Mouse (Mus musculus): ENCODE results near the gene Snx12. TPM values are rescaled to one million over a fixed set of nuclear protein-coding genes. Genes with fewer than 3 reads are reported as not detected.

Gene Snx12
- polyA plus RNA-seq (2015; fragmentation: Nextera tagmentation; extraction: Ambion mirVana), result 17.7 and 21.9 TPM in 2 replicates

DNA sequence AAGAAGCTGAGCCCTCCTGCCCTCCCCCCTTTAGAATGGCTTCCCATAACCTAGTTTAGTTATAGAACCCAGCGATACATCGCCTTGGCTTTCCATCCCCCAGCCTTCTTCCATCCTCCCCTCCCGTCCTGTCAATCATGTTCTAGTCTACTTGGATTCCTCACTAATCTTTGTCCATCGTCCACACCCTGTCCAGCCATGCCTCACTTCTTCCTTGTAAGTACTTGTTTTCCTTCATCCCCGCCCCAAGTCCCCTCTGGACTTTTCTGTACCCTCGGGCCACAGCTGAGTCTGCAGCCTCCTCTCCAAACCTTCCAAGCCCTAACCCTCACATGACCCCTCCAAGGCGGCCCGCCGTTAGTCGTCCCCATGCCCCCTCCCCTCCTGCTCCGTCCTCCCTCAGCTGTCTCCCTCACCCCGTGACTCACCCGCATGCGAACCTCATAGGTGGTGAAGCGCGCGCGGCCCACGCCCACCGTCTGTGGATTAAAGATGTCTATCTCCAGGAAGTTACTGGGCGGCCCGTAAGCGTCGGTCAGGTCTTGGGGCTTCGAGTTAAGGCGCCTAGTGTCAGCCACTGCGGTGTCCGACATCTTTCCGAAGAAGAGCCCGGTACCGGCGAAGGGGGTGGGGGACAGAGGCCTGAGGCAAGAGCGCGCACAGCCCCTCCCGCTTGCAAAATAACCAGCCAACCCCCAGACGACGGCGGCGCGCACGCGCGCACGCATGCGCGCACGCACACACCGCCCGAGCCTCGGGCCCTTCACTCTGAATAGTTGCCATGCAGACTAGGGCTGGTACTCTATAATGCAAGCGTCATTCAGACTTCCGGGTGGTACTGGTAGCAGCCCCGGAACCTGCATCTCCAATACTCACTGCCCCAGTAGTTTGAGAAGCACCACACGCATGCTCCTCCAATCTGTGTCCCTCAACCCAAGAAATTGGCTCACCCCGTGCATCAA is at the start of gene Snx12:
Gene Snx12 (minus strand): TSS at position 730 of the 962 bp plus-strand sequence.
- peak; percentile 94 for ATAC-seq (ENCODE audit: low read depth)
- Histone ChIP-seq H3K9ac (peak within 1 kb of the TSS; percentile 74), H3K4me2 (peak within 1 kb of the TSS; percentile 70), H3K9me3 (replicated peaks) (no peaks in the 10 kb centered on the region), H3K27me3 (peaks cover 5% of the 10 kb centered on the region; the same call in 1 of the 2 replicates), H3K36me3 (no peaks in the 10 kb centered on the region), H3K4me1 (replicated peaks) (peaks cover 8% of the 10 kb centered on the region), H3K4me3 (replicated peaks) (peak within 1 kb of the TSS; percentile 68), H3K27ac (peak within 1 kb of the TSS; percentile 34)
- peak; percentile 75 for DNase-seq
- 13% methylated on average over 55 of the region's 55 CpGs for WGBS (ENCODE audit: insufficient replicate concordance)

DNA sequence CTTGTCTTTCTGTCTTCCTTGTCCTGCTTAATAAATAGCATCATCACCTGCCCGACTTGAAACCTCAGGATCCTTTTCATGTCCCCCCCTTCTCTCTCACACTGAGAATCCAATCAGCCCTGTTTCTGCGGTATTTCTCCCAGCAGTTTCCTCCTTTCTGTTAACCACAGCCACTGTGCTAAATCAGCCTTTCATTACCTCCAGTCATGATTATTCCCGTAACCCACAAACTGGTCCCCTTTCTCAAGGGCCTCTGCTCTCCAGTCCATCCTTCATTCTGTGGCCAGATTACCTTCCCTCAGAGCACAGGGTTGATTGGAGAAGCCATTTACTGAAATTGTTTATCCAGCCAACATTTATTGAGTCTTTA is 46.4 kb upstream of the Snx12 start, which contains the start of gene Gm20489:
Gene Gm20489 (minus strand): TSS at position 269 of the 370 bp plus-strand sequence.
- H3K4me2 ChIP-seq, result peak within 1 kb of the TSS; percentile 19
- H3K4me3 ChIP-seq (replicated peaks), result no peak within 1 kb of the TSS

GRCm38 (mm10) chrX:101268025-101268754 is 45.8 kb upstream of the Snx12 start, which contains the start of gene Il2rg:
Il2rg (minus strand) TSS chrX:101268255.
- Histone ChIP-seq H3K4me1 (replicated peaks) (peaks cover 26% of the 10 kb centered on the region), H3K27me3 (no peaks in the 10 kb centered on the region), H3K9me3 (replicated peaks) (no peaks in the 10 kb centered on the region), H3K4me3 (replicated peaks) (no peak within 1 kb of the TSS), H3K9ac (no peak within 1 kb of the TSS), H3K27ac (no peak within 1 kb of the TSS), H3K36me3 (no peaks in the 10 kb centered on the region), H3K4me2 (peak within 1 kb of the TSS; percentile 19)
- no peak for DNase-seq
- peak; percentile 57 for ATAC-seq (ENCODE audit: low read depth)
- WGBS (ENCODE audit: insufficient replicate concordance), result 27% methylated on average over 5 of the region's 5 CpGs

More for the DNA sequence above, 46.4 kb upstream of the Snx12 start, which contains the start of gene Gm20489:
- WGBS (ENCODE audit: insufficient replicate concordance), result 37% methylated on average over 3 of the region's 3 CpGs
- no peaks in the 10 kb centered on the region for H3K27me3 ChIP-seq
- H3K9me3 ChIP-seq (replicated peaks), result no peaks in the 10 kb centered on the region
- peaks cover 31% of the 10 kb centered on the region for H3K4me1 ChIP-seq (replicated peaks)
- no peaks in the 10 kb centered on the region for H3K36me3 ChIP-seq
- no peak within 1 kb of the TSS for H3K27ac ChIP-seq
- DNase-seq, result no peak
- ATAC-seq (ENCODE audit: low read depth), result no peak
- H3K9ac ChIP-seq, result no peak within 1 kb of the TSS

DNA sequence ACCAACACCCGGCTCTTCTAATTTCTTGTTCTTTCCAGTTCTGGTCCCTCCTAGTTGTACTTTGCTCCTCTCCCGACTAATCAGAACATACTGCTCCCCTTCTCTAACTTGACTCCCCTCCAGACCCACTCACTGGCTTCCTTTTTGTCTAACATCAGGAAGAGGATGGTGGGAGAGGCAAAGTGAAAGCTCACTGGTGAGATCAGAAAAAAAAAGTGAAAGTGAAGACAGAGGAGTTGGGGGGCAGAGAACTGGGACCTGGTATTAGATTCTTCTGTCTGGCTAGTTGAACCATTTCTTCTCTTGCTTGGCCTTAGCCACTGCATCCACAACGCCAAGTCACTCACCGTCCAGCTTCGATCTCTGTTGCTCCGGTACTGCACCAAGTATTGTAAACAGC is 44.3 kb upstream of the Snx12 start:
- Histone ChIP-seq H3K9me3 (replicated peaks) (no peaks in the 10 kb centered on the region), H3K9ac (no peak overlapping the region), H3K4me2 (no peak overlapping the region), H3K36me3 (no peaks in the 10 kb centered on the region), H3K27me3 (no peaks in the 10 kb centered on the region), H3K4me1 (replicated peaks) (peaks cover 23% of the 10 kb centered on the region), H3K27ac (no peak overlapping the region), H3K4me3 (replicated peaks) (no peak overlapping the region)
- 77% methylated on average over 6 of the region's 6 CpGs for WGBS (ENCODE audit: insufficient replicate concordance)
- ATAC-seq (ENCODE audit: low read depth) (no peak), DNase-seq (no peak)

GRCm38 (mm10) chrX:101263892-101264291 is 41.5 kb upstream of the Snx12 start, which contains the start of gene Gm614:
Gm614 (minus strand) TSS chrX:101263992.
- DNase-seq (no peak), ATAC-seq (ENCODE audit: low read depth) (no peak)
- H3K27ac ChIP-seq, result no peak within 1 kb of the TSS
- no peak within 1 kb of the TSS for H3K4me3 ChIP-seq (replicated peaks)
- no peaks in the 10 kb centered on the region for H3K9me3 ChIP-seq (replicated peaks)
- no peak within 1 kb of the TSS for H3K4me2 ChIP-seq
- H3K36me3 ChIP-seq, result peaks cover 2% of the 10 kb centered on the region
- no peaks in the 10 kb centered on the region for H3K27me3 ChIP-seq
- 83% methylated on average over 1 of the region's 1 CpGs for WGBS (ENCODE audit: insufficient replicate concordance)
- peaks cover 35% of the 10 kb centered on the region for H3K4me1 ChIP-seq (replicated peaks)
- H3K9ac ChIP-seq, result no peak within 1 kb of the TSS

GRCm38 (mm10) chrX:101260441-101261325 is 38.3 kb upstream of the Snx12 start:
- no peaks in the 10 kb centered on the region for H3K9me3 ChIP-seq (replicated peaks)
- no peak overlapping the region for H3K9ac ChIP-seq
- ATAC-seq (ENCODE audit: low read depth) (peak; percentile 46; the same call in 1 of the 2 replicates), DNase-seq (no peak)
- no peak overlapping the region; the same call in 1 of the 2 replicates for H3K4me2 ChIP-seq
- H3K4me3 ChIP-seq (replicated peaks), result no peak overlapping the region
- peaks cover 27% of the 10 kb centered on the region for H3K4me1 ChIP-seq (replicated peaks)
- WGBS (ENCODE audit: insufficient replicate concordance), result 12% methylated on average over 11 of the region's 13 CpGs
- peak overlapping the region; percentile 18; the same call in 1 of the 2 replicates for H3K27ac ChIP-seq
- no peaks in the 10 kb centered on the region for H3K27me3 ChIP-seq
- peaks cover 18% of the 10 kb centered on the region for H3K36me3 ChIP-seq

DNA sequence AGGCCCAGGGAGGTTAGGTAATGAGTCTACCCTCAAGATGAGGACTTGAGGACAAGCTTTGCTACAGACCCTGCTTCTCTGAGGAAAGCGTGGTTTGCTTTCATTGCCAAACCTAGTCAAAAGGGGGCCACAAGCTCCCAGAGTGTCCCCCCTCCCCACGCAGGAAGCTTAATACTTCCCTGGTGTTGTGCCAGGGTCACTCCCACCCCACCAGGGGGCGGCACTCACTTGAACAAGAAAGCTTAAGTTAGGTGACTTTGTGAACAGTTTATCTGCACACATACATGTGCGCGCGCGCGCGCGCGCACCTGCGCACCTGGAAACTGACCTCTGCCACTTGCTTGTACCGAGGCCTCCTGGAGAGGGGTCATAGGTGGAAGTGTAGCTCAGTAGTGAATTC is 34.2 kb upstream of the Snx12 start:
- Histone ChIP-seq H3K4me2 (peak overlapping the region; percentile 78), H3K4me3 (replicated peaks) (no peak overlapping the region), H3K27ac (no peak overlapping the region), H3K4me1 (replicated peaks) (peaks cover 21% of the 10 kb centered on the region), H3K36me3 (peaks cover 18% of the 10 kb centered on the region), H3K9me3 (replicated peaks) (no peaks in the 10 kb centered on the region), H3K27me3 (no peaks in the 10 kb centered on the region), H3K9ac (no peak overlapping the region)
- DNase-seq (no peak), ATAC-seq (ENCODE audit: low read depth) (no peak)
- WGBS (ENCODE audit: insufficient replicate concordance), result 81% methylated on average over 13 of the region's 13 CpGs

DNA sequence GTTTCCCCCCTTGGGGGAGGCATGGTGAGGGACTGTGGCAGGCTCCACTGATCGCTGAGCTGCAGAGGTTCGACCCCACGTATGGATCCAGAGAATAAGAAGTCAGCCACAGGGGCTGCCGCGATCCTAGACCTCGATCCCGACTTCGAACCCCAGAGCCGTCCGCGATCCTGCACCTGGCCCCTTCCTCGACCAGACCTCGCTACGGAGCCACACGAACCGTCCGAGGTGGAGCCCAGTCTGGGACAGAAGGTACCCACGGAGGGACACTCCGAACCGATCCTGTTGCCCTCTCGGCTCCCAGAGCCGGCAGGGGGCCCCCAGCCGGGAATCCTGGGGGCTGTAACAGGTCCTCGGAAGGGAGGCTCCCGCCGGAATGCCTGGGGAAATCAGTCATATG is 32.4 kb upstream of the Snx12 start:
- 6% methylated on average over 26 of the region's 26 CpGs for WGBS (ENCODE audit: insufficient replicate concordance)

GRCm38 (mm10) chrX:101253952-101254729 is 31.8 kb upstream of the Snx12 start, which contains the start of gene Foxo4:
Foxo4 (plus strand) TSS chrX:101254528.
- peak within 1 kb of the TSS; percentile 73 for H3K4me3 ChIP-seq (replicated peaks)
- no peaks in the 10 kb centered on the region for H3K9me3 ChIP-seq (replicated peaks)
- peak within 1 kb of the TSS; percentile 86 for H3K9ac ChIP-seq
- H3K4me2 ChIP-seq, result peak within 1 kb of the TSS; percentile 78
- WGBS (ENCODE audit: insufficient replicate concordance), result 17% methylated on average over 47 of the region's 47 CpGs
- ATAC-seq (ENCODE audit: low read depth) (peak; percentile 93), DNase-seq (peak; percentile 81)
- no peaks in the 10 kb centered on the region for H3K27me3 ChIP-seq
- H3K36me3 ChIP-seq, result peaks cover 18% of the 10 kb centered on the region
- peaks cover 9% of the 10 kb centered on the region for H3K4me1 ChIP-seq (replicated peaks)
- peak within 1 kb of the TSS; percentile 80 for H3K27ac ChIP-seq

More for the DNA sequence above, 32.4 kb upstream of the Snx12 start:
- Histone ChIP-seq H3K4me1 (replicated peaks) (peaks cover 9% of the 10 kb centered on the region), H3K27ac (peak overlapping the region; percentile 80), H3K9me3 (replicated peaks) (no peaks in the 10 kb centered on the region), H3K27me3 (no peaks in the 10 kb centered on the region), H3K4me2 (peak overlapping the region; percentile 78), H3K4me3 (replicated peaks) (peak overlapping the region; percentile 73), H3K9ac (peak overlapping the region; percentile 86), H3K36me3 (peaks cover 18% of the 10 kb centered on the region)
- DNase-seq (no peak), ATAC-seq (ENCODE audit: low read depth) (peak; percentile 22)

GRCm38 (mm10) chrX:101245011-101245410 is 22.6 kb upstream of the Snx12 start:
- DNase-seq, result no peak
- Histone ChIP-seq H3K36me3 (no peaks in the 10 kb centered on the region), H3K4me3 (replicated peaks) (no peak overlapping the region), H3K27me3 (peaks cover 19% of the 10 kb centered on the region; the same call in 1 of the 2 replicates), H3K9ac (no peak overlapping the region), H3K4me2 (no peak overlapping the region), H3K4me1 (replicated peaks) (no peaks in the 10 kb centered on the region), H3K9me3 (replicated peaks) (no peaks in the 10 kb centered on the region), H3K27ac (no peak overlapping the region)
- 26% methylated on average over 1 of the region's 1 CpGs for WGBS (ENCODE audit: insufficient replicate concordance)
- no peak for ATAC-seq (ENCODE audit: low read depth)
